Mouse (Mus musculus) pancreas, adult 10 weeks (tissue): ENCODE results near the gene Bend6. TPM values are rescaled to one million over a fixed set of nuclear protein-coding genes. Genes with fewer than 3 reads are reported as not detected.

ENCODE experiments used
- polyA plus RNA-seq: library from polyadenylated mRNA; stranded (reverse); fragments of 350-450 nt; fragmentation: Illumina TruSeq; extraction: RNeasy Lipid Tissue Mini Kit (QIAGEN cat#74804); gene quantifications from one replicate; pipeline ENCODE4 v1.2.3, GENCODE M21; 2015; ENCODE audit warnings: low read depth, low replicate concordance; ENCODE audit not compliant: insufficient read depth

Bend6 gene
- polyA plus RNA-seq = 0.65 TPM

DNA sequence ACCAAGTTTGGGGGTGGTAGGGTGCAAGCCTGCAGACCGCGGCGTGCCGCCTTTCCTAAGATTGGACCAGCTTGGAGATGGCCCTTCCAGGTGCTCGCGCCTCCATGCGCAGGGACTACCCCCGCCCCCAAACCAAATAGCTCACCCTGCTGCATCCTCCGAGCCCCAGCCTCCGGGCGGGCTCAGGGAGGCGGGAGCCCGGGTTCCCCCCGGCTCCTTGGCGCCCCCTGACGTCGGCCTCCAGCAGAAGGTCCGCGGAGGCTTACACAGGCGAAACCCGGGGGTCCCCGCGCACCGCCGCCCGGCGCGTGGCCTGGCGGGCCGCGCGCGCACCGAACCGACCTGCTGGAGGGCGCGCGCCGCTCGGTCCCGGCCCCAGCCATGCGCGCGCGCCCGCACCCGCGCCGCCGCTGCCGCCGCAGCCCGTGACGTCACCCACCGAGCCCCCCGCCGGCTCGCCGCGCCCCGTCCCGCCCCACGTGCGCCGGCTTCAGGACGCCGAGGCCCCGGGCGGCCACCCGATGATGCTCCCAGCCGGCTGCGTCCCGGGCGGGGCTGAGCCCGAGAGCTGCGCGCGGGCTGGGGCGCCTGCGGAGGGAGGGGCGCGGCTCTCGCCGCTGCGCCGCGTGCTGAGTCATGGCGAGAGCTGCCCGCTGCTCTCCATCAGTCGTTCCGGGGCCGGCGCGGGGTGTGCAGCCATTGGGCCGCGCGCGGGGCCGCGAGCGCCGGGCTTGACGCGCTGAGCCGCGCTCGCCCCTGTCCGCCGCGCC lies at the start of gene Bend6:
TSS of gene Bend6 (minus strand) at position 396 of the 770 bp plus-strand sequence.

DNA sequence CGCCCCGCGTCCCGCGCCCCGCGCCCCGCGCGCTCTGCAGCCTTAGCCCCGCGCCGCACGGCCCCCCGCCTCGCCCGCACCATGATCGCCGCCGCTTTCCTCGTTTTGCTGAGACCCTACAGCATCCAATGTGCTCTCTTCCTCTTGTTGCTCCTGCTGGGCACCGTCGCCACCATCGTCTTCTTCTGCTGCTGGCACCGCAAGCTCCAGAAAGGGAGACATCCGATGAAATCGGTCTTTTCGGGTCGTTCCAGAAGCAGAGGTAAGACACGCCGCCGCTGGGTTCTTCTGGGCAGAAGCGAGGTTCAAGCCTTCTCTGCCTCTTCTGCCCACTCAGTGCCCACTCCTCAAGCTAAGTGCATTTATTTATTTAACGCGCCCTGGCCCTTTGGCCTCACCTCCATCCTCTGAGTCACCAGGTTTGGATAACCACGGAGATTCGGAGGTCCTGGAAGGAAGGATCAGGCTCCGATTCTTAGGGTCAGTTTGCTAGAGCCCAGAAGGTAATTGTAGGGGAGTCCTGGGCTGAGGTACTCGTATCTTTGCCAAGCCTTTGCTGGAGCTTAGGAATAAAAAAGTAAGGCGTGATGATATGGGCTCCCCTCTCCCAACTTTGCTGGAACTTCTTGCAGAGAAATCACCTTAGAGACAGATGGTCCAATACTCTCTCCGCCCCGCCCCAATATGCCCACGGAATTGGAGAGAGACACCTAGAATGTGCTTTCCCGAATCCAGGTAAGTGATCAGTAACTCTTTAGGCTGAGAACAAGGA lies 761 bp upstream of the Bend6 start, which contains the start of gene Dst:
TSS of gene Dst (plus strand) at position 35 of the 772 bp plus-strand sequence.

DNA sequence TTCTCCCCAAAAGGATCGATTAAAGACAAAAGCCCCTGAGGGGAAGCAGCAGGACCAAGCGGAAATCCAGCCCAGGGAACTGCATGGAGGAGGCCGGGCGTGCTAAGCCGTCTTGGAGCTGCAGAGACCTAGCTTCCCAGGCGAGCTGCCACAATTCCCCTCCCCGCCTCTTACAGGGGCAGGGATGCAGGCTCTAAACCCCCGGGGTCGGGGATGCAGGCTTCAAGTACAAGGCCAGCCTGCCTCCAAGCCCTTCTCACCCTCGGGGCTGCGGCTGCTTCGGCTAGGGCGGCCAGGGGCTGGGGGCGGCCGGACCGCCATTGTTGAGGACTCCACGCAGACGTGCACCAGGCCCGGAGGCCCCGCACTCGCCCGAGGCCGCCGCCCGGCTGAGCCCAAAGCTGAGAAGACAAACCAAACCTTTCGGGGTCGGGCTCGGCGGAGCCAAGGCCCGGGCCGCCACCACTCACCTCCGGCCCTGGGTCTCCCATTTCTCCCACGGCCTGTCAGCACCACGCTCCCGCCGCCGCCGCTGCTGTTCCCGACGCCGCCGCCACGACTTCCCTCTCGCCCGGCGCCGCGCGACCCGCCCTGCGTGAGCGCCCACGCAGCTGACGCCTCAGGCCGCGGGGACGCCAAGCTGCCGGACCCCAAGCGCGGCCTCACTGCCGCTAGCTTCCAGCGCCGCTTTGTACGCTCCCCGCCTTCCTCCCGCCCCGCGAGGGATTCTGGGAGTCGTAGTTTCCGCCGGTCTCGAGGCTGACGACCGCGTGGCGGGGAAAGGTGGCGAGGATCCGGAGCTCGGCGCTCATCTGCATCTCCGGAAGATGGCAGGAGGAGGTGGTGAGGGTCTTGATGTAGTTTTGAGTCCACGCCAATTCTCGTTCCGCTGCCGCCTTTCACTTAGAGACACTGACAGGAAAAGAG lies 93.5 kb downstream of the Bend6 start, which contains the start of gene Zfp451:
TSS of gene Zfp451 (minus strand) at position 728 of the 927 bp plus-strand sequence.

Other genes starting within 250 kb of the Bend6 start
- gene Prim2, start 238.0 kb downstream of the Bend6 start, polyA plus RNA-seq = 0.68 TPM
- gene Rab23, start 187.9 kb downstream of the Bend6 start, polyA plus RNA-seq = 2.8 TPM
- gene Bag2, start 150.0 kb downstream of the Bend6 start, polyA plus RNA-seq = 1.3 TPM
- gene Zfp451, start 93.2 kb downstream of the Bend6 start, polyA plus RNA-seq = 7.9 TPM
- gene Dst, start 409 bp upstream of the Bend6 start, polyA plus RNA-seq = 22.9 TPM